Mouse (Mus musculus) layer of hippocampus, adult 8-10 months (tissue): Measurements from ENCODE around the gene Scn8a. TPM values are rescaled to one million over a fixed set of nuclear protein-coding genes. Genes with fewer than 3 reads are reported as not detected.
A peak's percentile ranks its signal among the peaks of the same experiment; 100 is the strongest.

Experiments used
- DNase-seq, 2 experiments: peaks; one replicate each; pipeline ENCODE4 v3.0.0; 2022; ENCODE audit warnings: low spot score in 2 of 2
- total RNA-seq, 4 experiments: library from RNA; stranded (reverse); gene quantifications; 2 replicates each; pipeline ENCODE4 v1.2.4; 2022

Gene Scn8a
- total RNA-seq, 4 experiments from 2014 or later: 205 to 269 (median 234) TPM

DNA sequence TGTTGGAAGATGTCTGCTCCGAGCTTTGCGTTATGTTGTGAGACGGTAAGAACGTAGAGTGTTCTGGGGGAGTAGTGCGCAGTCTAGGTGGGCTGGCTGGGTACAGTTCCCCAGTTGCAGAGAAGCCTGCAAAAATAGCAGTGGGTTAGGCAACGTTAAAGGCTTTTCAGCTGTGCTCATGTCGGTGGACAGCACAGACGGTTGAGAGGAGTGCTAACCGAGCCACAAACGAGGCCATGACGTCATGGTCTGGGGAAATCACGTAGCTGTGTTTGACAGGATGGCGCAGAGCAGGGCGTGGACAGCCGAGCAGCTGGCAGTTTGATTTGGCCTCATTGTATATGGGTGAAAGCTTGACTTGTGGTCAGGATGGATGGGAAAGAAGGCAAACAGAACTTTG, 9.4 kb downstream of the Scn8a start:
- DNase-seq: no peak

DNA sequence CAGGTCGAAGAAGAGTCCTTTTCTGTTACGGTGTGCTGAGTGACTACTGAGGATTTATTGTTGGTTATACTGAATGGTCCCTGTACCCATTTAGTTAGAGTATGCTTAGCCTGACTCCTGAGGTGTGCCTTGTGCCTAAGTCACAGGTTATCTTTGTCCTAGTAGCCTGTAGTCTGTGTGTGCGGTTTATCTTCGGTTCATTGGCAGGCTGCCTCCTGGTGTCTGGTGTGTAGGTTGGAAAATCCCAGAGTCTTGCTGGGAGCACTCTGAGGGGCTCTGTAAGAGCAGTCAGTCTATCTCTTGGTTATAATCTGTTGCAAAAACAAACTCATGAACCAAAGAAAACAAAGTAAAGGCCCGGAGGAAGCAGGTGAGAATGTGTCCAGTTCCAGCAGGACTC, 11.7 kb downstream of the Scn8a start:
- DNase-seq: no peak

DNA sequence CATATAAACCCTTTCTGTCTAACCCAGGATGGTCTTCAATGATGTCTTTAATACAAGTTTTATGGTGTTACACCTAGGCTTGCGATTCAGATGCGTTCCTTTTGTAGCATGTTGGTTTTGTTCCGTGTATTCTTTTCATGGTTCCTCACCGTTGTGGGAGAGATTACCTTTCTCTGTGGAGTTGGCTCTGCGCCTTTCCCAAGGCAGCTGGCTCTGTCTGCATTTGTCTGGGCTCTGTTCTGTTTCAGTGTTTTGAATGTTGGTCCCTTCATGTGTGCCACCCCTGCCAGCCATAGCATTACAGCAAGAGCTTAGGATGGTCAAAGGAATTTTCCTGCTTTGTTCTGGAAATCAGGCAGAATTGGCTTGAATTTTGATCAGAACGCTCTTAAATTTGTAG, 14.8 kb downstream of the Scn8a start:
- DNase-seq: no peak

DNA sequence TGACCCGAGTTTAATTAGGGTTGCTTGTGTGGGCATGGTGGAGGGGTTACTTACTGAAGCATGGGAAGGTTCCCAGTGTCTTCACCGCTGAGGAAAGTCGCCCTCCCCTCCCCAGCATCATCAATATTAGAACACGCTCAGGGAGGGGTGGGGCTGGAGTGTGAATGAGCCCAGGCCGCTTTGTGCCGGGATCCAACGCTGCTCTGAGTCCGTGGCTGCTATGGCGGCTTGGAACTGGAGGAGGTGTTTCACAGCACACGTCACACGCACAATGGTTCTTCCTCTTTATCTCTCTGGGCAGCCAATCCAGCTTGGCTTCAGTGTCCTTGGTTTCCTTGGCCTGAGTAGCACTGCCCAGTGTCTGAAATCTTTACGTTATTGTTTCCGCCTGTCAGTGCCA, 22.3 kb downstream of the Scn8a start:
- no peak for DNase-seq

DNA sequence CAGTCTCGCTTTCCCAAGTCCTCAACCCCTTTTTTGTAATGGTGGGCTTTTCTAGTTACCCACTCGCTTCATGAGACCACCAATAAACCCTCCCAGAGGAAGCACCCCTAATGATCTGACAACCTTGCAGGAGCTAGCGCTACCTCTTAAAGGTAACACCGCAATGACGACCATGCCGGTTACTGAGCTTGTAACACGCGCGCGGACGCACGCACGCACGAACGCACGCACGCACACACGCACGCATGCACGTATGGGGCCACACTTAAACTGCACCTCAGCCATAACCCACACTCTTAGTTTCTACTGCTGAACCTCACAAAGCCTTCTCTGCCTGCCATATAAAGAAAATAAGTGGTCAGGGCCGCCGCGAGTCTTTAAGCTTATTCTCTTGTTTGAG, 26.8 kb downstream of the Scn8a start:
- no peak for DNase-seq

DNA sequence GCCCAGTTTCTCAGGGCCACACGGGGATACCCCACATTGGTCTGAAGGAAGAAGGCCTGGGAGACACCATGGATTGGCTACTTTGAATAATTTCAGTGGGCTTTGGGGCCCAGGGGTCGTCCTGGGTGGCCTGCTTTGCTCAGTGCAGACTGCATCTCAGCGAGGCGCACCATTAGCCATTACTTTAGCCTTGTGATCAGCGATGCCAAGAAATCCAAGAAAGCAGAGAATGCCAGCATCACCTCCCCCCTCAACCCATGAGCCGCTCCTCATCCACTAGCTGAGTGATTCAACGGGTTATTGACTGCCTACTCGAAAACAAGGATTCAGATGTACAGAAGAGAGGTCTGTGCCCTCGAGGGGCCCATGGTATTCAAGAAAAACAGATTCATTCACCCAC, 34.2 kb downstream of the Scn8a start:
- DNase-seq: no peak

DNA sequence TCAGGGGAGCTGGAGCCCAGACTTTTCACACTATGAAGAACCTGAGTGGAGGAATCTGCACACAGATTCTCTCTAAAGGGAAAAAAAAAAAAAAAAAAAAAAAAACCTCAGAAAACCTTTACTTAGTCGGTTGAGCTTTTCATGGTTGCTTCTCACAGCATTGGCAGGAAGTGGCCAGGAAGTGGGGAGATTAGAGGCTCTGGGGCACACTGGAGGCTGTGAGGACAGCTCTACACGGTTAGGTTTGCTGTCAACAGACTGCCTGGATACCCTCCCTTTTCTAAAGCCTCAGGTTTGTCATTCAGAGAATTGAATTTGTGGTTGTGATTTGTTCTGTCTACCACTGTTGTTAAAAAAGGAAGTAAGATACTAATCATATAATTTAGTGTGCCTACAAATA, 35.3 kb downstream of the Scn8a start:
- DNase-seq: no peak

DNA sequence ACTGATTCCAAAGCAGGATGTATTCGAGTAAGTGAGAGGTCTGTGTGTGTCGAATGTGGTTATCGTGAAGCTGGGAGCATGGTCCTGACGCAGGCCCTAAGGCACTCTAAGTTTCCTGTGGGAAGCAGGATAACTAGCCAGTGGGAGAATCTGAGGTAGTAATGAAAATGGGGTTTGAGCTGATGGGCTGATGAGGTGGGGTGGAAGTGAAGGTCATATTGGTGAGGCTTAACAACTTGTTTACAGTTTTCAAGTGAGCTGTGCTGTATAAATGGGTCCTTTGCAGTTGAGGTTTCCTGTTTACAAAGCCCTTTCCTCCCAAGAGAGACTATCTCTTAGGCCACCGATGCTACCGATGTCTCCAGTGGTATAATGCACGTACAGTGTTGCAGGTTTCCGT, 36.1 kb downstream of the Scn8a start:
- DNase-seq: no peak

DNA sequence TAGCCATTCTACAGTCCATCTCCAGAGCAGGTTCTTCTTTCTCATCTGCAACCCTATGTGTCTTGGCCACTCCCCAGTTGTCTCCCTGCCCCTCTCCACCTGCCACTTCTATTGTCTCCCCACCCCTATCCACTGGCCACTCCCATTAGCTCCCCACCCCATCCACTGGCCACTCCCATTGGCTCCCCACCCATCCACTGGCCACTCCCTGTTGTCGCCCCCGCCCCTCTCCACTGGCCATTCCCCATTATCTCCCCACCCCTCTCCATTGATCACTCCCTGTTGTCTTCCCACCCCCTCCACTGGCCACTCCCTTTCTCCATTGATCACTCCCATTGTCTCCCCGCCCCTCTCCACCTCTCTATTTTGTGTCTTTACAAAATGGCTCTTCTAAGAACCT, 39.2 kb downstream of the Scn8a start:
- no peak for DNase-seq

DNA sequence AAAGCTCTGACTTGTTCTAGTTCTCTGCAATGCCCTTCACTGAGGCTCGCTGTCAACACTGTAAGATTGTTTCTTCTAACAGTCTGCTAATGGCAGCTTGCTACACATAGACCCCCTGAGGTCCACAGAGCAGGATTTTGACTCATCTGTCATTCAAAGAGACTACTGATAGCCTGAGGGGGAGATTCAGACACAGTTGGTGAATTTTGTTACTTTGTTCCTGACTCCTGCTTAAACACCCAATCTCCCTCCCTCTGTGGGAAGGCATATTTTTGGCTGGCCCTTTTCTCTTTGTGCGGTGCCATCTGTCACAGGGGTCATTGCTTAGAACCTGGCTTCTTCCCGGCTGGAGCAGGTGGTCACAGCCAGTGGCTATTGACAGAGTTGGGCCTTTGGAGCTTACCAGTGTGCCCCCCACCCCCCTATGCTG, 40.1 kb downstream of the Scn8a start:
- no peak for DNase-seq

DNA sequence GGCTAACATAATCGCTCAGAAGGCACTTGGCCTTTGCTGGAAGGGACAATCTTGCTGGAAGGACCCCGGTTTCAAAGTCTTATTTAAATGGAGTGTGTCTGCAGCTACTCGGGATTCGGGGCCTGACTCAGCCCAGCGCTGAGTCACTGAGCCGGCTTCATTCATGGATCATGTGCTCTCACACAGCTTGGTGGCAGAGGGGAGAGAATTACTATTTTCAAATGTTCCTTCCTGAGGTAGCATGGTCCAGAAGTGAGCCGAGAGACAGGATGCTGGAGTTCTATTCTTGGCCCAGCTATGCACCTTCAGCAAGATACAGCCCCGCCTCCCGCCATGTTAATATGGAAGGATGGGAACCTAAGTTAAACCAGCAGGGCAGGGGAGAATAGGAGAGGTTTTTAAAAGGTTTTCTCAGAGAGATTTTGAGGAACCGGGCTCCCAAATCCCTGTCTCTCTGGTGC, 40.8 kb downstream of the Scn8a start:
- peak in 1 of 2 experiments; percentile 55 for DNase-seq

DNA sequence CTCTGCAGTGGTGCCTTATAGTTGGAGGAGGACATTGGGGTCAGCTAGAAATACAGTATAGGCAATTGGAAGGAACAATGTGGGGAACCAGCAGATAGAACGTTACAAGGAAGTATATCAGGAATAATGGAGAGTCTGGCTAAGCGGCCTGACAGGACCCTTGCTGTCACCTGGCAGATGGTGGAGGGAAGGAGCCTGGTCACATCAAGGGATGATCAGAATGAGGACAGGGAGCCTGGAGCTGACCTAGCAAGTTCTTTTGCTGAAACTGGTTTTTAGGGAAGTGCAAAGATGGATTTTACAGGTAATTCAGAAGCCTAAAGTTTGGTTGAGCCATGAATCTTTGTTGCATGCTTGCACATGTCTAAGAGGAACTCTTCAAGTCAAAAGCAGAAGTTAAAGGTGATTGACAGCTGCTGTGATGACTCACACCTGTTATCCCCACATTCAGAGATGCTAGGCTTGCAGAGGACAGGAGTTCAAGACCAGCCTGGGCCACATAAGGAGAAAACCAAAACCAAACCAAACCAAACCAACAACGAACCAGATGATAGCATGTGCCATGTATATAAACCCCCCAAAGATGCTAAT, 43.1 kb downstream of the Scn8a start:
- no peak for DNase-seq

DNA sequence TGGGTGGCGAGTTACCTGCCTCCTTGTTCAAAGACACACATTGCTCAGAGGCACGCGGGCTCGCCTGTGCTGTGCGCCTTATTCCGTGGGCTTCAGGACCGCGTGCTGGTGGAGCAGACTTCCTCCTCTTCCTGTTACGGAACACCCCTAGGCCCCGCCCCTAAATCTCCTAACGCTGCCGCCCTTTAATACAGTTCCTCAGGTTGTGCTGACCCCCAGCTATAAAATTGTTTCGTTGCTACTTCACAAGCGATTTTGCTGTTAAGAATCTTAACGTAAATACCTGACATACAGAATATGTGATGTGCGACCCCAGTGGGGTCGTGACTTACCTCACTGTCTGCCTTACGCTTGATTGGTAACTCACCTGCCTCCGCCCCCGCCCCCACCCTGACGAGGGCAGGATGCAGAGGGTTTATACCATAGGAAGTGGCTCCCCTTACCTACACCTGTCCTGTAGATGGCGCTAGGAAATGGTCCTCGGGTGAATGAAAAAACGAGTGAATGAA, 45.1 kb downstream of the Scn8a start:
- DNase-seq: no peak

DNA sequence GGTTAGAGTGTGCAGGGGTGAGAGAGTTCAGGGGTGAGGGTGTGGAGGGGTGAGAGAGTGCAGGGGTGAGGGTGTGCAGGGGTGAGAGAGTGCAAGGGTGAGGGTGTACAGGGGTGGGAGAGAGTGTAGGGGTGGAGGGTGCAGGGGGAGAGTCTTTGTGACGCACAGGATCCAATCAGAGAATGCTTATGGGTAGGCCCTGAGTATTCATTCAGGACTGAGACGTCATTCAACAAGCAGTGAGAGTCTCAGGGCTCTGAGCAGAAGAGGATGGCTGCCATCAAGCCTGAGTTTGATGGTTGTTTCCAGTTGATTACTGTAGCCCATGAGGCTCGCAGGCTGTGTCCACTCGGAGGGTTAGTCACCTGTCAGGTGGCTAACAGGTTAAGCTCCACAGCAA, 48.4 kb downstream of the Scn8a start:
- no peak for DNase-seq

DNA sequence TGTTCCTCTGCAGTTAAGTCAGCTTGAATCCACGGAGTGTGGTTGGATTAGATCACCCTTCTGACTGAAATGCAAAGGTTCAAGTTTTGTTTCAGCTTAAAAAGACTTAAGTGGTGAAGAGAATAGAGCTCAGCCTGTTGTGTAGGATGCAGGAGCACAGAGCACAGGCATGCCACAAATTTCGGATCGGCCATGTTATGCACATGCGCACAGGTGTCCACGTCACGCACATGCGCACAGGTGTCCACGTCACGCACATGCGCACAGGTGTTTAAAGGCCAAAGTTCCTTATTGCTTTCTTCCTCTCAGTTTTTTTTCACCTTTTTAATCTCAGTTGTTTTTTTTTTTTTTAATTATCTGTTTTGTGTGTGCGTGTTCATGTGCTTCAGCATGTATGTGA, 52.6 kb downstream of the Scn8a start:
- DNase-seq: no peak

DNA sequence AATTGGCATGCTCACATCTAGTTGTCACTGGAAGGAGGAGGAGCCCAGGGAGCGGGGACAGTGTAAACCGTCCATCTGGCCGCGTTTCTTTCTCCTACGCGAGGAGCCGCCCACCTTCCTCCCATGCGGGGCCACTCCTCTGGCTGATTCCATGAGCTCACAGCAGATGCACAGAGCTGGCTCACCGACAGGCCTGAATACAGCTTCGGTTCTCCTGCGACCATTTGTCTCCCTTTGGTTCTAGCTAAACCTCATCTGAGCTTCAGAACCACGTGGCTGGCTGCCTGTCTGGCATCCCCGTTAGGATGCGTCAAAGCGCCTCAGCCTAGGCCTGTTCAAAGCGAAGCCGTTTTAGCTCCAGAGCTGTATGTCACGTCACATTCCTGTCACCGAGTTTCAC, 53.8 kb downstream of the Scn8a start:
- DNase-seq: peak; percentile 93 to 94

DNA sequence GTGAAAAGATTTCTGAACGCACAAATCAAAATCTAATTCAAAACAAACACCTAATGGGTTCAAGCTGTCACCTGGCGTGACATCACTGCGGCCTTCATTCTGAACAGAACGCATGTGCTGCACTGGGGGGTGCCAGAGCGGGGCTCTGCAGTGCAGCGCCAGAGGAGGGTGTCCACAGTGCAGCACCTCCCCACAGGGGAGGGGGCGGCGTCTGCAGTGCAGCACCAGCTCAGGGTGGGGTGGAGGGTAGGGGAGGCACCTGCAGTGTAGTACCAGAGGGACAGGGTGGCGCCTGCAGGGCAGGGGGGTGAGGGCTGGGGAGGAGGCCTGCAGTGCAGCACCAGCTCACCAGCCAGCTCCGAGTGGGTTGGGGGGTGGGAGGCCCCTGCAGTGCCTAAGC, 55.3 kb downstream of the Scn8a start:
- DNase-seq: no peak

DNA sequence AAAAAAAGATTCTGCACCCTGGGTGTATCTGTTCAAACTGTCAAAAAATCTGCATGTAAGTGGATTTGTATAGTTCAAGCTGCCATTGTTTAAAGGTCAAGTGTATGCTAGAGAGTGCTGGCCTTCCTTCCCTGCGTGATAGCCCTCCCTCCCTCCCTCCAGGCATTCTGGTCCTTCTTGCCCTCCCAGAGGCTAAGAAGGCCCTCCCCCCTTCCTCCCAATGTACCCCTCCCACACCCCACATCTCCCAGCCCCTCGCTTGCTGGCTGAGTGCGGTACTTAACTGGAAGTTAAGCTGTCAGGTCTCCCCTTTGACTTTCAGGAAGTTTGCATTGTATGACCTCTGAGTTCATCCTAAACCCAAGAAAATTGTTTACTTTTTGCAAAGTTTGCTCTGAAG, 60.8 kb downstream of the Scn8a start:
- no peak for DNase-seq

DNA sequence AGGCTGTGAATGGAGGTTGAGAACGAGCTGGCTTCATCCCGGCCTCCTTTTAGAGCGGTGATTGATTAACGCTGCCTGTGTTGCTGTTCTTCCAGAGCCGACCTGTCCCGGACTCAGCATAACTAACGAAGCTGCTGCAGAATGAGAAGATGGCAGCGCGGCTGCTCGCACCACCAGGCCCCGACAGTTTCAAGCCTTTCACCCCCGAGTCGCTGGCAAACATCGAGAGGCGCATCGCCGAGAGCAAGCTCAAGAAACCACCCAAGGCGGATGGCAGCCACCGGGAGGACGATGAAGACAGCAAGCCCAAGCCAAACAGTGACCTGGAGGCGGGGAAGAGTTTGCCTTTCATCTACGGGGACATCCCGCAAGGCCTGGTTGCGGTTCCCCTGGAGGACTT, 66.5 kb downstream of the Scn8a start:
- no peak for DNase-seq

DNA sequence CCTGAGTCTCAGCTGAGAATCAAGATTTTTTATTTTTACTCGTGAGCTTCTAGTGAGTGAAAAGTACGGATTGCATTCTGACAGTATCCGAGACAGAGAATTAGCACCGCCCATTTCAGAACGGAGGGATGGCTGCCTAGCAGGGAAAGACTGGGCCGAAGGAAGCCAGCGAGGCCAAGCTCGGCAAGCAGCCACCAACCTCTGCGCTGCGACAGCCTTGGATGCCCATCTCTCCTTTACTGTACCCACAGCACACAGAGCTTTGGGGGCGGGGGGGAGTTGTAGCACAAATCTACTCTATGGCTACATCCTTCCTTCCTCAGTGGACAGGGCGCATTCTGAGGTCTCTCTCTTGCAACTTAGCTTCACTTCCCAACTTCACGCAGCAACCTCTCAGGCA, 78.7 kb downstream of the Scn8a start:
- no peak for DNase-seq

DNA sequence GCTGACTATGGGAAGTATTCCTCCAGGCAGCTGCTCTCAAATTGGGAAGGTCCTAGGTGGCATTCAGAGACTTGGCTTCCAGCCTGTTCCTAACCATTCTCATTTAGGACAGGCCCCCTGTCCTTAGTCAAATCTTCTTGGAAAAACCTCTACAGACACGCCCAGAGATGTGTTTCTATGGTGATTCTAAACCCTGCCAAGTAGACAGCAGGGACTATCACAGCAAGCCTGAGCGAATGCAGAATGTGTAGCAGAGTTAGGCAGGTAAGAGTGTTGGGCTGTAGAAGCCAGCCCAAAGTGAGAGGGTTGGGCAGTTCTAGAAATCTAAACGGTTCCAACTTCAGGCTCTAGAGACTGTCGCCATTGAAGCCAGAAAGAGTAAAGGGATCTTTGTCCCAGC, 79.5 kb downstream of the Scn8a start:
- no peak for DNase-seq

DNA sequence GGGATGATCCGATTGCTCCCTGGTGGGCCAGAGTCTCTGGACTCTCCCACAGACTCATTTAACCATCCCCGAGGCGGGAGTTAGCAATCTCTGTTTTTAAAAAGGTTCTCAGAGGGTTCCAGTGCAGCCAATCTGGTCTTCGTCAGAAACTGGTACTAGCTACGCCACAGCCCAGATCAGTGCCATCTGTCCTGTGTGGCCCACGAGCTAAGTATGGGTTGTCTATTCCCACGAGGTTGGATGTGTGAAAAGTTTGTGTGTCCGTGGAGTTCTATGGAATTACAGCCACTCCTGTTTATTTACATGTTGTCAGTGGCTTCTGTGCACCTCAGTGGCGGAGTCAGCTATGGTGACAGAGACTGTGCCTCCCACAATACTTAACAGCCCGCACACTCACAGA, 81.8 kb downstream of the Scn8a start:
- no peak for DNase-seq

DNA sequence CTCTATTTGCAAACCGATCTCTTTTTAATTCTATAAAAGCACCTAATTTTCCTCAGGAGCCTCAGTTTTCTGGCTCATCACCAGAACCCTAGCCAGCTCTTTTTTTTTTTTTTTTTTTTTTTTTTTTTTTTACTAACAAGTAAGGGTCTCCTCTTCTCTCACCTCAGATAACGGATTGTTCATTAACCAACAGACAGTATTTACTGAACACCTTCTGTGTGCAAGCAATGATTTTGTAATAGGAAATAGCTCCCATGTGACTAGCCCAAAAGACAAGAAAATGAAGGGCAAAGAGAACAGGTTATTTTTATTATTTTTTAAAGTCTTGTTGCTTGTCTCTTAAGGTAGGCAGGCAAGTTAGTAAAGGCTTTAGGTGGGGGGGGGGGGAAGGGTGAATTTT, 82.6 kb downstream of the Scn8a start:
- DNase-seq: no peak

DNA sequence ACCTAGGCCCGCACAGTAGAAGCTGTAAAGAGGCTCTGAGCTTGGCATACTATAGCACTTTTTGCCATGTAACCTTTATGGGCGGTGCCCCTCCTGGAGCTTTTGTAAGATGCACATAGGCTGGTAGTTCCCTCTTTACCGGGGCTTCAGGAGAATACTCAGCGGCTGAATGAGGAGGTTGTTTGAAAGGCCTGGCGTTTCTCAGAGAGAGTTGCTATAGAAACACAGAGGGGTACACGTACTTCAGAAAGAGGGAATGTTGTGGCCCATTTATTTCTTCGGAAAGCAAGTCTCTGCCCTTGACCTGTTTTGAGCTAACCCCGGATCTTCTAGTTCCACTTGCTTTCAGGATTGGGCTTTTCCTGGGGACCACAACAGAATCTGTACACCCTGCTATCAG, 83.2 kb downstream of the Scn8a start:
- DNase-seq: no peak
